Mouse (Mus musculus) spleen, adult 18-20 months (tissue): ENCODE measurements around the gene Gm49373.

Experiments
- DNase-seq, 2 experiments: peaks; one replicate each; pipeline ENCODE4 v3.0.0; 2022; ENCODE audit warnings: mixed read lengths in 2 of 2

Gm49373 gene

DNA sequence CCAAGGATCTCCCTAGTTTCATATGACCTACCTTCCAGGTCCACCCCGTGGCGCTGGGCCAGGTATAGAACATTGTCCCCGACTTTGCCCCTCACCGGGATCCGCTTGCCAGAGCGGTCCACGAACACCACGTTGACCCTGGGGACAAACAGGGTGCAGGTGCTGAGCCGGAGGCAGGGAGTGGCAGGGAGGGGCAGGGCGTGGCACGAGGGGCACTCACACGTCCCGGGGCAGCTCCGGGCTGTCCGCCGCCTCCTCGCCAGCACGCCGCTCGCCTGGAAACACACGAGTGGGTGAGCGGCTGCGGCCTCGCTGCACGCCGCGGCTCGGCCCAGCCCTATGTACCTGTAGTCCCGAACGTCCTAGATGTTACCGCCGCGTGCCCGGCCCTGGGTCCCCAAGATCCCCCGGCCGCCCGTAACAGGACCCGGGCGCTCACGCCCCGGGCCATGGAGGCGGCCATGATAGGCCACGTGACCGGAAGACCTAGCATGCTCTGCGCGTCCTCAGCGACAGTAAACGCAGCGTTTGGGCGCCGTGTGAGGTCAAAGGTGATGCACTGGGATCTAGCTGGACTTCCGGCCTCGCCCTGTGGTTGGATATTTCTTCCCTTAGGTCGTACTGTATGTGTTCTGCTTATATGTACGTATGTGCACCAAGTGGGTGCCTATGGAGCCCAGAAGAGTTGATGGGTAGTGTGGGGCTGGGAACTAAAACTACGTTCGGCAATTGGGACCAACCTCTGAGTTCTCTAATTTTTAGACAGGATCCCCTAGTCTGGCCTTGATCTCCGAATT is at the start of gene Gm49373, which contains the start of gene Fdx1l:
Gene Gm49373 (minus strand): TSS at position 53 of the 797 bp plus-strand sequence.
Gene Fdx1l (minus strand): TSS at position 571 of the 797 bp plus-strand sequence.
- peak; percentile 77 to 79 for DNase-seq

DNA sequence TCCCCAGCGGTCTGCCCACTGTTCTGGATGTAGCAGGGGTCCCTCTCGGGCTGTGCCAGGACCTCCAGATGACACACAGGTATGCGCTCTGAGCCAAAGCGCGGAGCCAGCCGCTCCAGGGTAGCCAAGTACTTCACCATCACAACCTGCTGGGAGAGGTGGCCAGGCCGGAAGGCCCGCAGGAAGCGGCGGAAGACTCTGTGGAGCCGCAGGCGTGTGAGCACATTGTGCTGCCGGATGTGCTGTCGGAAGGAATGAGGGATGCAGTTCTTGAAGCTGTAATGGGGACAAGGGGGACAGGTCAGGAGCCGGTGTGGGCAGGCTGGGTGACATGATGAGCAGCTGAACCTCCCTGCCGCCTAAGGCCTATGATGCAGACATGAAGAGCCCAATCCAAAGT is 48.6 kb upstream of the Gm49373 start:
- no peak for DNase-seq

DNA sequence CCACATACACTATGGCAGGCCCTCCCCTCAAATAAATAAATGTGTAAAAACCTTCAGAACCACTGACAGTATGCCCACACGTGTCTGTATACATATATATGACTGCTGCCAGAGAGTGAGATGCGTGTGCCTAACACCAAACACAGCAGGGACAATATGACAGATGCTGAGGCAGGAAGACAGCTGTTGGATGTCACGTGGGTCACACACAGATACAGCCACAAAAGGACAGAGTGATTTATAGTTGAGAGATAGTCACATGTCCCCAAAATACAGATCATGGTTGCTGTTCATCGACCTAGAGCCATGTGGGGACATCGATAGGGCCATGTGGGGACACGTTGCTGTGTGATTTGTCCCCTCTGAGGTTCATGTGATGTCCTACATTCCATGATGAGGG is 44.2 kb upstream of the Gm49373 start:
- no peak for DNase-seq

DNA sequence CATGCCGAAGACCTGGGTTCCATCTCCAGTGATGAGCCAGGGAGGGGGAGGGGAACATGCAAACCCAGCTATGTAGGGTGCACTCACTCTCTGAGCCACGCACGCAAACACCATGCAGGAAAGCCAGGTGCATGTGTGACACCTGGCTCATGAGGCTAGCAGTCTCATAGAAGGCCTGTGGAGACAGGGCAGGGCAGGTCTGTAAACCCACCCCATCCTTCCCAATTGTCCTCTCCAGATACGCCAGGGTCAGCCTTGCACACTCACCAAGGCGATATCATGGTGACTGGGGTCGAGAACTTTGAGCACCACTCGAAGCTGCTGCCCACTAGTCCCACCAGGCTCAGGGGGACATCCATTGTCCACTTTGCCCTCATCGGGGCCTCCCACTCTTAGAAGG is 42.2 kb upstream of the Gm49373 start:
- DNase-seq: no peak

DNA sequence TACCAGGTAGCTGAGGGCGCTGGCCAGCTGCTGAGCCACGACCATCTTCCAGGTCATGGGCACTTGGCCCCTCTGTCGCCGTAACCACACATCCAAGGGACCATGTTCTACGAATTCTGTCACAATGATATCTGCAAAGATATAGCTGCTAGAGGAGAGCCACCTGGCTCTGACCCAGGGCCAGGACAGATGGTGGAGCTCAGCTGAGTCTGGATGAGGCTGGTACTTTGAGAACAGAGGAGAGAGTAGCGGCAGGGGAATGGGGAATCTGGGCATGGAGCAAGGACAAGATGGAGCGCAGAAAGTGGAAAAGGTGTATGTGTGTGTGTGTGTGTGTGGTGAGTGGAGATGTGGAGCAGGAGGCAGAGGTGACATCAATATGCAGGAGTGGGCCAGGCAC is 41.3 kb upstream of the Gm49373 start:
- DNase-seq: no peak

DNA sequence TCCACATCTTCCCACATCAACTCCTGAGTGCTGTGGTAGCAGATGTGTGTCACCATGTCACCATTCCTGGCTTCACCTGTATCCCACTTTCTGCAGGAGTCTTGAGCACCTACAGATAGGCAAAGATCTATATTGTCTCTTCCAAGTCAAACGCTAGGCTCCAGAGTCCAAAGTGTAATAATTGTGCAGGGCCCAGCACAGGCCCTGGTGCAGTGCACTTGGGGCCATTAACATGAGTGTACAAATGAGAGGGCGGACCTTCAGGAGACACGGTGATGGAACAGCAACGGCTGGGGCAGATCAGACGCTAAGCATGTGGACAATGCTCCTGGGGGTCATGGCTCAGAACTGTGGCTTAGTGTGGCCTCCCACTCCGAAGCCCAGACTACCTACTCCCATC is 40.9 kb upstream of the Gm49373 start:
- DNase-seq: no peak

DNA sequence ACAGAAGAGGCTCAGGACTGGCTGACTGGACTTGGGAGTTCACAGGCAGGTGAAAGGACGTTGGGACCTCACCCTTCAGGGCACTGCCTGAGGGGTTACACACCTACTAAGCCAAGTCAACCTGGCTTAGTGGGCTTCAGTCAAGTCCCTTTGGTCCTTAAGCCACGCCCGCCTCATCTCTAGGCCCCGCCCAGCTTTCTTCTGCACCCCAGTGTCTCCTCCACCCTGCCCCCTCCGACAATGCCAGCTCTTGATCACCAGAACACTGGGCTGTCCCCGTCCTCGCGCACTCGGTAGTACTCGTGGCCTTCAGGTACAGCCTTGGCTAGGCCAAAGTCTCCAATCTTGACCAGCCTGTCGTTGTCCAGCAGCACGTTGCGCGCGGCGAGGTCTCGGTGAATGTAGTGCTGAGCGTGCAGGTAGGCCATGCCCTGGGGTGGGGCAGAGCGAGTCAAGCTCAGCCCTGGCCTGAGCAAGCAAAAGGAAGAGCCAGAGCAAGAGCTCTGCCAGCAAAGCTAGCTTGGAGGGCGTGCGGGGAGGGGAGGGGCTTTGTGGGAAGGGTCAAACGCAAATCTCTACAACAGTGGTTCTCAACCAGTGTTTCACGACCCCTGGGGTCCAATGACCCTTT is 34.8 kb upstream of the Gm49373 start:
- no peak for DNase-seq

DNA sequence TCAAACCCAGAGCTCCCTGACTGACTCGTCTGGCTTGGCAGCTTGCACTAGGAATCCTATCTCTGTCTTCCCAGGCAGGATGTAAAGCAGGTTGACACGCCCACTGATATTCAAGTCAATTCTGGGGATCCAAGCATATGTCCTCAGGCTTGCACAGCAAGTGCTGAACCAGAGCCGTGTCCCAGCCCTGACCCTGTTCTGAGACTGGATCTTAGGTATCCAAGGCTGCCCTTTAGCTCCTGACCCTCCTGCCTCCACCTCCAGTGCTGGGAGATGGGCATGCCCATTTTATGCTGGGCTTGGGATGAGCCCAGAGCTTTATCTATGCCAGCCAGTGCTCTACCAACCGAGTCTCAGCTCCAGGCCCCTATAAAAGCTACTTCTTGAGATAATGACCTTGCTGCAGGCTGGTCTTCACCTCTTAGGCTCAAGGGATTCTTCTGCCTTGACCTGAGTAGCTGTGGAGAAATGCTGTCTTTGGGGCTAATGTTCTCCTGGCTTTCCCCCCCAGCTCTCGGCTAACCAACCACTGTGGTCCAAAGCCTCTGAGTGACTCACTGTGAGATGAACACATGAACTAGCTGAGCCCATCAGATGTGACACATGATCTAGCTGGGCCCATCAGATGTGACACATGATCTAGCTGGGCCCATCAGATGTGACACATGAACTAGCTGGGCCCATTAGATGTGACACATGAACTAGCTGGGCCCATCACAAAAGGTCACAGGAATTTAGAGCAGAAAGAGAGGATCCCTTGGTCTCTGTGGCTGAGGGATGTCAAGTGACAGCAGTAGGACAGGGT is 33.1 kb upstream of the Gm49373 start:
- DNase-seq: no peak

DNA sequence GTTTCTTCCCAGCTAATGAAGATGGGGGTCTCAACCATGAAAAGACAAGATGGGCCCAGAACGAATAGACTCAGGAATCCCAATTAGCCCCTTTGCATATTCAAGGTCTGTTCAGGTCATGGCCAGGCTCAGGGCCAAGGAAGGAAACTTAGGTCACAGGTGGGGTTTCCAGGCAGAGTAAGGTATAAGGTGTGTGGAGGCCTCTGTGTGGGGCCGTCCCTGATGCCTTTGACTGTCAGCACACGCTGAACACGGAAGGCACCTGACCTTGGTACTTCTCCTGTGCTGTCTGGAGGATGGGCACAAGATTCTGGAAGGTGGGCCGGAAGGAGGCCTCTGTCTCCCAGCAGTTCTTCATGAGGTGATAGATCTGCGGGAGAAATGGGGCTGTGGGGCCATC is 31.9 kb upstream of the Gm49373 start:
- no peak for DNase-seq

DNA sequence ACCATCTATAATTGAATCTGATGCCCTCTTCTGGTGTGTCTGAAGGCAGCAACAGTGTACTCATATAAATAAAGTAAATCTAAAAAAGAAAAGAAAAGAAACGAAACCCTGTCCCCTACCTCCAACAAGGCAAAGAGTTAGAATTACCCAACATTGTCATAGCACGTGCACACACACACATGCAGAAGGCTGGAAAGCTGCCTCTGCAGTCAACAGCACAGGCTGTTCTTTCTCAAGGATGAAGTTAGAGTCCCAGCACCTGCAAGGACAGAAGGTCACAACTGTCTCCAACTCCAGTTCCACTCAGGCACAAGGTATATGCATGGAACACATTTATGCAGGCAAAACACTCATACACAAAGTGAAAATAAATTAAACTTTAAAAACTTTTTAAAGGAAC is 29.2 kb upstream of the Gm49373 start:
- DNase-seq: no peak

DNA sequence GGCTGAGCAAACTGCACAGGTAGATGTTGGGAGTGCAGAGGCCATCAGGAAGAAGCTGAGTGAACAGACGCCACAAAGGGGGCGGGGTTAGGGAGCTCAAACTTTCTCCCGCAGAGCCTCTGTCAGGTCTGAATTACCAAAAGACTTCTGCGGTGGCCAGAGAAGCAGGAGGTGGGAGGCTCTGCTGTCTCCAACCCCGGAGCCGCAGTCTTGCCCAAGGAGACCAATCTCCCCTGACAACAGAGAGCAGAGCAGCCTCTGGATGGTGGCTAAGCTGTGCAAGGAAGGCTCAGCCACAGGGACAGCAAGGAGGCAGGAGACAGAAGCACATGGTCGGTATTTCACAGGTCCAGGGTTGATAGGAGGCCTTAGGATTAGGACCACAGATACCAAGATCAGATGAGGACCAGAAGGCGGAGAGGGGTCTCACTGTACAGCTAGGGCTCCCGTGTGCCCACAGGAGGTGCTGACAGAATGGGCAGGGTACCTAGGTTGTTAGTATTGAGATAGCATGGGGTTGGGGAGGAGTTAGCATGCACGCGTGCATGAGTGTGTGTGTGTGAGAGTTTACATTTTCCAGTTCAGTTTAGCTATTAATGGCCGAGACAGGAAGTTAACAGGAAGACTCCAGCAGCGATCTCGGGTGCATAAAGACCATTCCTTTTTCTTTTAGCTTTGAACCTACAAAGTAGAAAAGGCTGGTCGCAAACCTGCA is 27.7 kb upstream of the Gm49373 start:
- no peak for DNase-seq

DNA sequence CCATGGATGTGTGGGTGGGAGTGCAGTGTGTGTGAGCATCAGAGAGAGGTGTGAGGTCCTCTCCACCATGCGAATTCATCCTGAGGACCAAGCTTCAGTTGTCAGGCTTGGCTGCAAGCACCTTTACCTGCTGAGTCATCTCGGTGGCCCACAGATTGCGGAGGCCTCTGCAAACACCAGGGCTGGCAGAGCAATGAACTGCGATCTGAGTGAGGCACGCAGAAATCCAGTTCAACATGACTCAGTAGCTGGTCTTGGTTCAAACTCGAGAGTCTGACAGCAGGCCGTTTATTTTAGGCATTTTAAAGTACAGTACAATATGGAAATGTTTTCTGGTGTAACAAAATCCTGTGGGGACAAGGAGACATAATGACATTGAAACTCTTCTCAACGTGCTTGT is 24.9 kb upstream of the Gm49373 start:
- DNase-seq: no peak

DNA sequence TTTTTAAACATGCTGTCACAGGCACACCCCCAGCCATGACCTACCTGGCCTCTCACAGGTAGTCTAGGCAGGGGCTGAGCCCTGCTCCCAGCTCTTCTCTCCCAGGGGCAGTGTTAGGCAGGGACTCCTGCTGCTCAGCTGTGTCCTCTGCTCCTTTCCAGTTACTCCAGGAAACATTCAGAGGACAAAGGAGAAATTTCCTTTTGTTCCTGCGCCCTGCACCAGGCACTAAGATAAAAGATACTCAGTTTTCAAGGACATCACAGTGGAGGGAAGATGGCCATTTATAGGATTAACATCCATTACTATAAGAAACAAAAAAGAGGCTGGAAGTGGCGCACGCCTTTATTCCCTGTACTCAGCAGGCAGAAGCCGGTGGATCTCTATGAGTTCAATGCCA is 23.1 kb upstream of the Gm49373 start:
- no peak for DNase-seq

DNA sequence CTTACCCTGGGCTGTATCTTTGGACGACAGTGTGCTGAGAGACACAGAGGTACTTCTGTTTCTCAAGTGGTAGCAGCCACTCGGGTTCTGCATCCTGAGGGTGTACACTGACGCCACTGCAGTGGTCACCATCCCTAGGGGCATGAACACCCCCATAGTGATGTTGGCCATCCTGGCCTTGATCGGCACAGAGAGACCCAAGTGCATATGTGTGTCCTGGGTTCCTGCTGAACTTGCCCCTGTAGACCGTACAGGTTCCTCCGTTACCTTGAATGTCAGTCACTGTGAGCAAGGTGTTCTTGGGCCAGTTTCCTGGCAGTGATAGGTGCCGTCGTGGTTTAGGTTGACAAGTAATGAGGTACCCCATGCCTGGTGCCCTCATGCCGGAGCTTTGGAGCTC is 20.5 kb upstream of the Gm49373 start:
- no peak for DNase-seq

DNA sequence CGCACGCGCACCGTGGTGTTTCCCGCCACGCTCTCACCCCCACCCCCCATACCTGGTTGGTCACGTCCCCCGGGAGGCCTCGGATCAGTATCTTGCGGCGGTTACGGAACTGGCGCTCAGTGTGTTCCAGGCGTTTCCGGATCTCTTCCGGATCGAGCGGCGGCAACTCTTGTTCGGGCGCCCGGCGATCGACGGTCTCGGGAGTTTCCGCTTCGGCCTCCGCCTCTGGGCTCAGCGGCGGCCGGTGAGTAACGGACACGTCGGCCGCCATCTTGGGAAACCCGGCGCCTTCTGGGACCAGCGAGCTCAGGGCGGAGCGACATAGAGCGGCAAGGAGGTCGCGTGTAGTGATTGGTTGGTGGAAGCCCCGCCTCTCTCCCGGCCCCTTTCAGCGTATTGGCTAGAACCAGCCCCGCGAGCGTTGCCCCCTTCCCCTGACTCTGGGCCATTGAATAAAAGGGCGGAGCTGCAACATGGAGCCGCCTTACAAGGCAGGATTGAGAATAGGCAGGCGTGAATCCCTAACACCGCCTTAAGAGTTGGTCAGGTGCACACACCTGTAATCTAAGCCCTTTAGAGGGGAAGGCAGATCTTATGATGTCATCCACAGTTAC is 18.9 kb upstream of the Gm49373 start, which contains the start of the genes Gm38431 and Raver1:
Gene Gm38431 (minus strand): TSS at position 291 of the 614 bp plus-strand sequence.
Gene Raver1 (minus strand): TSS at position 302 of the 614 bp plus-strand sequence.
- peak; percentile 94 to 96 for DNase-seq

DNA sequence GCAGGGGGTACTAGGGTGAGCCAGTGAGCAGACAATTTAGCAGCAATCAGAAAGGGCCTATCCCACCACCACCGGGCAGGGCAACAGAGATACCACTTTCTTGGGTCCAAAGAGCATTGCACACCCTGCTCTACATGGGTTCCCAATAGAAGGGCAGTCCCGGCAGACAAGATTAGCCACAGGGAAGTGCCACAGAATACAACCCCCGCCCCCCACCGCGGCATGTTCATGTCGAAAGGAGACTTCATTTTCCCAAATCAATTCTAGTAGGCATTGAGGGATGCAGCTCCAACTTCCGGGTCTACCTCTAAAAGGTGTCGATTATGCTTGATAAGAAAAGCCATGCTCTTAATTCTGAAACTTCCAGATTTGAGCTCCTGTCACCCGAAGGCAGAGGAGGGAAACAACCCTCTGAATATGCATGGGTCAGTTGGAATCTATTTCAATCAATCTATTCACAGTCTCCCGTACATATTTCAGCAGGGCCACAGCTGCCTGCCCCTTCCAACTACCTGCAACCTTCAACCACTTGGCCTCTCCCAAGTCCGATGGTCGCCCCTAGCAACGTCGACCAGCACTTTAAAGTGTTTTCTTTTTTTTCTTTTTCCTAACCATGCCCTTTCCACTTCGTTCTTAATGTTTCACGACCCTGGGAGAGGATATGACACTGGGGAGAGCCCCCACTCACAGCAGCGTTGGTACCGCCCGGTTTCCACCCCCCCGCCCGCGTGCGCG is 18.2 kb upstream of the Gm49373 start:
- no peak for DNase-seq

DNA sequence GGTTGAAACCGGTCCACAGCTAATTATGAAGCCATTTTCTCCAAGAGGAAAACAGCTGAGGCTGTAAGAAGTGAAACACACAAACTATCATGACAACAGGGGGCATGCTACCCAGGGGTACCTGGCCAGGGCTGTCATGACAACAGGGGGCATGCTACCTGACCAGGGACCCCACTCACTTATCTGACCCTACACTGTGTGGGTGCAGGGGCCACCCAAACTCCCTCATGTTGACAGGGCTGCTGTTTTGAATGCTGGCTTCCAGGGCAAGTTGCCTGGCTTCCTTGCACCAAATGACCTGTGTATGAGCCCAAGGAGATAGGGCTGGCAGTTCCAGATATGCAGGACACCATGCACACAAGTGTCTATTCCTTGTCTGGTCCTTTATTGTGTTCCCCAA is 17.6 kb upstream of the Gm49373 start:
- no peak for DNase-seq

DNA sequence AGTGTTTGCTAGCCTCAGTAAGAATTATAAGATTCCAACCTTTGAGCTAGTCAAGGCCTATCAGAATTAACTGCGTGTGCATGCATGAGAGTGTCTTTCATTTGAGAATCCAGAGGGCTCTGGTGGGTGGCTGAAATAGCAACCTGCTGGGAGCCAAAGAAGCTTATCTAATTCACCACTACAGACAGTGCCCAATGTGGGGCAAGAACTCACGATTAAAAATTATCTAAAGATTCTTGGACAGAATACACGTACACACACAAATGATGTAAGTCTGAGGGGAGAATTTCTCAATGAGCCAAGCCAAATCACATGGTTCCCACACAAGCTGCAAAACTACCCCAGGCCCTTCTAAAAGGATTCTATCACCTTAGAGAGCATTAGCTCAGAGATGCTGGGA is 10.4 kb upstream of the Gm49373 start:
- no peak for DNase-seq

DNA sequence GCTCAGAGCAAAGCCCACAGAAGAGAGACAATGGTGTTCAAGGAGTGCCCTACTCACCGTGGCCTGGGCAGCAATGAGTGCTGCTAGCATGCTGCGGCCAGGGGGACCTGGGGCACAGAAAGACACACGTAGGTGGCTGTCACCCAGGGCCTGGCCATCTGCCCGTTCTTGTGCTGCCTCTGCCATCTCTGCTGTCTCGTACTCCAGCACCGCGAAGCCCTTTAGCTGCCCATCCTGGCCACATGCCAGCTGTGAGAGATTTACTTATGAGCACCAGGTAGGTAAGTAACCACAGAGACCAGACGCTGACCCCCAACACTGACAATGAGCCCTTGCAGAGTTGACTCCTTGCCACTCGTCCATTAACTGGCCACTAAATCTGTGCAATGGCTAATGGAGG is 8.2 kb upstream of the Gm49373 start:
- no peak for DNase-seq

DNA sequence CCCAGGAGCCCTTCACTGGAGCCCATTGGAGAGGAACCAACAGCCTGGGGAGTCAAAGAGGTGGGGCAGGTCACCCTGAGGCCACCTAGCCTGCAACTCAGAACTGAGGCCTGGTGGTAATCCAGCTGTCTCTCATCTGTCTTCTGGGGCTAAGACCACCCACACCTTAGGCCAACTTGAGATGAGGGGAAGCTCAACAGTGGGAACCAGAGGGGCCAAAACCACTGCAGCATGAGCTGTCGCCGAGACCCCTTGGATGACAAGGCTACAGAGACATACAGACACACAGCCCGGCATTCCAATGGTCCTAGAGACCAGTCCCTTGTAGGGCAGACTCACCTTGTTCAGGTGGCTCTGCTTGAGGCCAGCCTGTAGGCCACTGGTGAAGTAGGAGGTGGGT is 2.7 kb upstream of the Gm49373 start:
- no peak for DNase-seq

DNA sequence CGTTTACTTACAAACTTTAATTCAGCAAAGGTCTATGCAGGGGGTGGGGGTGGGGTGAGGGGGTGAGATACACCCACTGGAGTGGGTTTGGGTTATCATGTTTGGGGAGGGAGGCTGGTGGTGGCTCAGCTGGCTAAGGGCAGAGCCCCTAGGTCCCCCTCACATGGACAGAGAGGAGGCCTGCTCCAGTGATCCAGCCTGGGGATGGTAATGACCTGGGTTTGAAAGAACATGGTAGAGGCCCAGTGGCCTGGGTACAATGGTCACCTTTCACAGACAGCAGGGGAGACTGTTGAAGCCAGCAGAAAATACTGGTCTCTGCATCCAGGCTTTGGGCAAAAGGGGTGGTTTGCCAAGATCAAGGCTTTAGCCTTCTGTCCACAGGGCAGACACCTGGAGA is 1.3 kb upstream of the Gm49373 start:
- DNase-seq: no peak

DNA sequence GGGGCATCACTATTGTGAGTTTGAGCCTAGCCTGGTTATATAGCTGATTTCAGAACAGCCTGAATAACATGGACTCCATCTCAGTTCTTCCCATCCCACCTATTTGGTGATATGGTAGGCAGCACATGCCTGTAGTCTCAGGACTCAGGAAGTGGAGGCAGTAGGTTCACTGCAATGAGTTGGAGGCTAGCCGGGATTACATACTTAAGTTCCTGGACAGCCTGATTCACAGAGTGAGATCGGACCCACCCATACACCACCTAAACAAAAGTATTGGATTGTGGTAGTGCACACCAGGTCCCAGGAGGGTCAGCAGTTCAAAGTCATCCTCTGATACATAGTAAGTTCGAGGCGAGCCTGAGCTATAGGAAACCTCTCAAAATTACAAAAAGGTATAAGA is 255 bp downstream of the Gm49373 start:
- DNase-seq: no peak
